Mouse (Mus musculus) midbrain, postnatal 0 days (tissue): ENCODE data around the gene S1pr5. TPM values are rescaled to one million over a fixed set of nuclear protein-coding genes. Genes with fewer than 3 reads are reported as not detected.

Experiments
- ATAC-seq: fragments of 200-750 bp; cut with Nextera tagmentation; 2 replicates; pipeline ENCODE4 v1.8.0; 2017; ENCODE audit warnings: moderate number of reproducible peaks, mild to moderate bottlenecking, moderate TSS enrichment, moderate library complexity; ENCODE audit not compliant: low FRiP score
- DNase-seq: peaks from one replicate; pipeline ENCODE4 v3.0.0-alpha.2; 2015; ENCODE audit warnings: low spot score
- H3K27ac ChIP-seq: fragments of 300-500 bp; sonication (generic); 2 replicates; pipeline ENCODE4 v1.5.1; 2014; ENCODE audit warnings: low read depth, mild to moderate bottlenecking, low read length, mixed read lengths
- H3K27me3 ChIP-seq: fragments of 300-500 bp; sonication (generic); 2 replicates; pipeline ENCODE4 v1.6.1; 2014; ENCODE audit warnings: low read length, control low read depth, mixed read lengths; ENCODE audit not compliant: insufficient read depth
- H3K36me3 ChIP-seq: fragments of 300-500 bp; sonication (generic); 2 replicates; pipeline ENCODE4 v1.6.1; 2014; ENCODE audit warnings: low read length, control low read depth, mixed read lengths; ENCODE audit not compliant: insufficient read depth
- H3K4me1 ChIP-seq: fragments of 300-500 bp; sonication (generic); 2 replicates; pipeline ENCODE4 v1.6.1; 2014; ENCODE audit warnings: mild to moderate bottlenecking, control low read depth, antibody characterized with exemption, low read length, mixed read lengths; ENCODE audit not compliant: insufficient read depth
- H3K4me2 ChIP-seq: fragments of 300-500 bp; sonication (generic); 2 replicates; pipeline ENCODE4 v1.6.1; 2014; ENCODE audit warnings: low read depth, mild to moderate bottlenecking, low read length, mixed read lengths; ENCODE audit not compliant: poor library complexity, severe bottlenecking
- H3K4me3 ChIP-seq: fragments of 300-500 bp; sonication (generic); 2 replicates; pipeline ENCODE4 v1.5.1; 2014; ENCODE audit warnings: low read depth, mild to moderate bottlenecking, low read length, moderate library complexity
- H3K9ac ChIP-seq: fragments of 300-500 bp; sonication (generic); replicated peaks from 2 replicates; pipeline ENCODE4 v1.6.1; 2014; ENCODE audit warnings: mild to moderate bottlenecking, low read length, moderate library complexity, mixed read lengths; ENCODE audit not compliant: poor library complexity, severe bottlenecking
- H3K9me3 ChIP-seq: fragments of 300-500 bp; sonication (generic); 2 replicates; pipeline ENCODE4 v1.6.1; 2016; ENCODE audit warnings: low read length, control low read depth
- CTCF ChIP-seq: IDR thresholded peaks from 2 replicates; pipeline ENCODE4 v1.5.1; 2016; ENCODE audit warnings: antibody characterized with exemption, mild to moderate bottlenecking
- WGBS: fragments of 180-500 bp; shearing (Covaris S2); extraction: QIAGEN DNeasy Blood & Tissue Kit; methylation state at CpG from one replicate; pipeline ENCODE4 v1.1.7; 2014; 5-methylcytosine and 5-hydroxymethylcytosine counted together
- polyA plus RNA-seq: library from polyadenylated mRNA; unstranded; fragments of >200 nt; fragmentation: Nextera tagmentation; extraction: Ambion mirVana; gene quantifications from 2 replicates; pipeline ENCODE4 v1.2.1, GENCODE M21; 2015
- total RNA-seq: library from RNA; depleted of rRNA; stranded (reverse); fragments of >200 nt; gene quantifications from 2 replicates; pipeline ENCODE4 v1.2.3, GENCODE M21; 2014

The S1pr5 gene
- total and polyA plus RNA-seq, 2 experiments from 2014 or later: 2.7 to 4.2 TPM

DNA sequence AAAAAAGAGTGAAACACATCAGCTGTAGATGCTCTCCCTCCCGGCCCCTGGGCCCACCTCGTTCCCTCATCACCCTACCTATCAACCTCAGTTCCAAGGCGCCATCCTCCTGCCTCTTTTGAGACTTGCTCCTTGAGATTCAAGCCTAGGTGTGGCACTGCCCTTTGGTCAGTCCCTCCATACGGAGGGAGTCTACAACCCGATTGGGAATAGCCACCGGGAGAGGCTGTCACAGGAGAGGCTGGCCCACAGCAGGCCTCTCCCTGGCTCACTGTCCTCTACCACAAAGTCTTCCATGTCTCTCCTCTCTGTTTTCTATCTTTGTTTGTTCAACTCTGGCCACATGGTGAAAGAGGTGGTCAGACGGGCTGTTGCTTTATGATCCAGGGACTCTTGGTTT is 36.6 kb downstream of the S1pr5 start:
- Histone ChIP-seq H3K36me3 (peaks cover 28% of the 10 kb centered on the region), H3K9me3 (no peaks in the 10 kb centered on the region), H3K9ac (no peak overlapping the region), H3K27me3 (no peaks in the 10 kb centered on the region), H3K4me1 (no peaks in the 10 kb centered on the region), H3K27ac (no peak overlapping the region), H3K4me3 (no peak overlapping the region), H3K4me2 (no peak overlapping the region)
- 85% methylated on average over 7 of the region's 7 CpGs for WGBS
- TF ChIP-seq CTCF: no peak
- DNase-seq (no peak), ATAC-seq (no peak)

DNA sequence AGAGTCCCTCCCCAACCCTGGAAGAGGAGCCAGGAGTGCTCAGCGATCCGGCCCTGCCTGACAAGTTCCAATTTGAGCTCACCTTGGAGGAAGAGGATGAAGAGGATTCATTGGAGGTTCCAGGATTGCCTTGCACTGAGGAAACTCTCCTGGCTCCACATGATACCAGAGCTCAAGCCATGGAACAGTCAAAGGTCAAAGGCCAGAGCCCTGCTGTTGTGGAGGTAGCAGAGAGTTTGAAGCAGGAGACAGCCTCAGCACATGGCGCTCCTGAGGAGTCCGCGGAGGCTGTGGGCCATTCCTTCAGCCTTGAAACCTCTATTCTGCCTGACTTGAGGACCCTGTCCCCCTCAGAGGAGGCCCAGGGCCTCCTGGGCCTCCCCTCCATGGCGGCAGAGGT is 37.4 kb downstream of the S1pr5 start:
- H3K27me3 ChIP-seq: no peaks in the 10 kb centered on the region
- TF ChIP-seq CTCF: no peak
- no peak overlapping the region for H3K27ac ChIP-seq
- no peak for DNase-seq
- H3K4me3 ChIP-seq: no peak overlapping the region
- H3K4me1 ChIP-seq: no peaks in the 10 kb centered on the region
- no peak overlapping the region for H3K4me2 ChIP-seq
- peaks cover 36% of the 10 kb centered on the region for H3K36me3 ChIP-seq
- 82% methylated on average over 6 of the region's 6 CpGs for WGBS
- no peak for ATAC-seq
- H3K9me3 ChIP-seq: no peaks in the 10 kb centered on the region
- no peak overlapping the region for H3K9ac ChIP-seq

DNA sequence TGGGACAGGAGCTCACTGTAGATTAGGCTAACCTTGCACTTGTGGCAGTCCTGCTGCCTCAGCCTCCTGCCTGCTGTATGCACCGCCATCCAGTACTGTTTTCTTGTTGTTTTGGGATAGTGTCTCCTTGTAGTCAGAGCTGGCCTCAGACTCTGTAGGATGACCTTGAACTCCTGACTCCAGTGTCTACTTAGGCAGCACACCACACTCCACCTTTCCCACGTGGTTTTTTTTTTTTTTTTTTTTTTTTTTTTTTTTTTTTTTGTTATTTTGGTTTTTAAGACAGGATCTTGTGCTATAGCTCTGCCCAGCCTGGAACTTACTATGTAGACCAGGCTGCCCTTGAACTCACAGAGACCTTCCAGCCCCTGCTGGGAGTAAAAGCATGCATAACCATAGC is 39.6 kb downstream of the S1pr5 start:
- H3K4me1 ChIP-seq: no peaks in the 10 kb centered on the region
- ATAC-seq (no peak), DNase-seq (no peak)
- 66% methylated on average over 2 of the region's 2 CpGs for WGBS
- no peaks in the 10 kb centered on the region for H3K9me3 ChIP-seq
- H3K4me3 ChIP-seq: no peak overlapping the region
- H3K4me2 ChIP-seq: no peak overlapping the region
- no peak for TF ChIP-seq CTCF
- H3K9ac ChIP-seq: no peak overlapping the region
- peaks cover 44% of the 10 kb centered on the region for H3K36me3 ChIP-seq
- no peaks in the 10 kb centered on the region for H3K27me3 ChIP-seq
- no peak overlapping the region for H3K27ac ChIP-seq

DNA sequence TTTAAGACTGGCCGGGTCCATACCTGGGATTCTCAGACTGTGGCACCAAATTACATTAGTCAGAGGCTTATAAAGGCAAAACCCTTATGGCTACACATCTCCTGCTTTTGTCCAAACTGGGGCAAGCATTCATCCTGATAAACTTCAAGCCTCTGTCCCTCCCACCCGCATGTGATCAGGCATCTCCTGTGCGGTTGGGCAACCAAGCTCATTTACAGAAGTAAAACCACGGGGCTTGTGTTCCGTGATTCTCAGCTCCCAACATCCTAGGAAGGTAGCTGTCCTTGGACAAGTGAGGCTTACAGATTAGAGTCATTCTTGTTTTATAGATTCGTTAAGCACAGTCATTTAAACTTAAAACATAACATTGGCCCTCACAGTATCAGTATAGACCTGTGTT is 41.4 kb downstream of the S1pr5 start:
- no peaks in the 10 kb centered on the region for H3K27me3 ChIP-seq

DNA sequence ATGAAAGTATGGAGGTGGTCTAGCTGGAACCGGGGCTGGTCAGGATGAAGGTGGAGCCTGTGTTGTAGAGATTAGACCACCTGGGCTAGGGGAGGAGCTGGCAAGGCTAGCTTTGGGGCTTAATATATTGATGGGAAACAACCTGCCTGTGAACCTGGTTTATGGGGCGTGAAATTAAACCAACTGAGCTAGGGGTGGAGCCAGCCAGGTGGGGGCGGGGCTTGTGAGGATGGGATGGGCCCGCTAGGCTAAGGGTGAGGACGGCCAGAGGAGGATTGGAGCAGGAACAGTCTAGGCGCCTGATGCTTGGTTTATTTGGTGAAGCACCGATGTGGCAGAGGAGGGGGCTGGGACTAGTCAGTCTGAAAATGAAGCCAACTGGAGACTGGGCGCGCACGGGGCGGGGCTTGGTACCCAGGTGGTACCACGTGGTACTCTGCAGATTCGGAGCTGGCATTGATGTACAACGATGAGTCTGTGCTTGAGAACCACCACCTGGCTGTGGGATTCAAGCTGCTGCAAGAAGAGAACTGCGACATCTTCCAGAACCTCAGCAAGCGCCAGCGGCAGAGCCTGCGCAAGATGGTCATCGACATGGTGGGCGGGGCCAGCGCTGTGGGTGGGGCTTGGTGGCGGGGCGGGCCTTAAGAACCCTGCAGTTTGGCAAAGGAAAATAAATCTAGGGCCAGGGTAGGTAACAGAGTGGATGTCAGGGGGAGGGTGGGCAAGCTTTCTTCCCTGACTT is 43.5 kb downstream of the S1pr5 start:
- DNase-seq (peak; percentile 62), ATAC-seq (peak; percentile 75)
- Histone ChIP-seq H3K27ac (no peak overlapping the region), H3K4me1 (no peaks in the 10 kb centered on the region), H3K9me3 (no peaks in the 10 kb centered on the region), H3K4me2 (peak overlapping the region; percentile 23), H3K9ac (0 out of 2 replicates have a peak overlapping the region, but pooled peaks have one; percentile 14), H3K36me3 (peaks cover 43% of the 10 kb centered on the region), H3K4me3 (peak overlapping the region; percentile 19; the same call in 1 of the 2 replicates), H3K27me3 (no peaks in the 10 kb centered on the region)
- WGBS: 7% methylated on average over 23 of the region's 23 CpGs
- TF ChIP-seq CTCF: no peak

More for the DNA sequence above, 41.4 kb downstream of the S1pr5 start:
- no peak overlapping the region for H3K9ac ChIP-seq
- H3K4me1 ChIP-seq: no peaks in the 10 kb centered on the region
- H3K27ac ChIP-seq: no peak overlapping the region
- no peak overlapping the region for H3K4me2 ChIP-seq
- 83% methylated on average over 6 of the region's 6 CpGs for WGBS
- no peak for ATAC-seq
- H3K4me3 ChIP-seq: no peak overlapping the region
- DNase-seq: no peak
- no peaks in the 10 kb centered on the region for H3K9me3 ChIP-seq
- peaks cover 42% of the 10 kb centered on the region for H3K36me3 ChIP-seq
- TF ChIP-seq CTCF: no peak

DNA sequence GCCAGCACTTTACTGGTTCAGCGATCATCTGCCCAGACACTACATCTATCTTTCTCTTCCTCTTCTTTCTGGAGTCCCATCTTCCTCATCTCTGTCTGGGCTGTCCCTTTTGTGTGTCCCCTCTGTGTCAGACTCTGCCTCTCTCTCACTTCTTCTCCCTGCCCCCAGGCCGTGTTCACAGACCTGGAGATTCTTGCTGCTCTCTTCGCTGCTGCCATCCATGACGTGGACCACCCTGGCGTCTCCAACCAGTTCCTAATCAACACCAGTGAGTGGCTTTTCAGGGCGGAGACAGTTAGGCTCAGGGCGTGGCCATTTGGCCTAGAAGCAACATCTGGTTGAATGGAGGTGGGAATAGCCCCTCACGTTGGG is 44.1 kb downstream of the S1pr5 start:
- Histone ChIP-seq H3K9me3 (no peaks in the 10 kb centered on the region), H3K4me2 (no peak overlapping the region), H3K9ac (no peak overlapping the region), H3K27ac (no peak overlapping the region), H3K36me3 (peaks cover 43% of the 10 kb centered on the region), H3K4me1 (no peaks in the 10 kb centered on the region), H3K4me3 (no peak overlapping the region), H3K27me3 (no peaks in the 10 kb centered on the region)
- no peak for TF ChIP-seq CTCF
- DNase-seq: no peak
- 27% methylated on average over 8 of the region's 8 CpGs for WGBS
- no peak for ATAC-seq
